Mouse (Mus musculus): ENCODE data around the gene Ccdc63. TPM values are rescaled to one million over a fixed set of nuclear protein-coding genes. Genes with fewer than 3 reads are reported as not detected.
"Not testable (repeated sequence)": the region's sequence is repeated elsewhere in the genome, so short reads cannot be mapped to it uniquely, and the experiment has no call there.

Ccdc63 gene
- total RNA-seq, 4 experiments from 2014 or later, result 0.22 TPM; not detected in 3

GRCm38 (mm10) chr5:122148107-122148506, 7.5 kb upstream of the Ccdc63 start:
- DNase-seq, result no peak

- no peak for DNase-seq
Measured at GRCm38 (mm10) chr5:122146609-122147008, 6.0 kb upstream of the Ccdc63 start.

- DNase-seq, result no peak
Measured at GRCm38 (mm10) chr5:122146056-122146580, 5.5 kb upstream of the Ccdc63 start.

- DNase-seq, result no peak
Measured at GRCm38 (mm10) chr5:122145381-122146055, 4.9 kb upstream of the Ccdc63 start.

- DNase-seq, result no peak
Measured at GRCm38 (mm10) chr5:122144825-122145224, 4.2 kb upstream of the Ccdc63 start.

GRCm38 (mm10) chr5:122143543-122143942, 2.9 kb upstream of the Ccdc63 start:
- DNase-seq, result no peak

GRCm38 (mm10) chr5:122142230-122142992, 1.8 kb upstream of the Ccdc63 start:
- no peak for DNase-seq

GRCm38 (mm10) chr5:122139771-122140170, 852 bp downstream of the Ccdc63 start:
- DNase-seq, result not testable (repeated sequence)

- DNase-seq, result no peak
Measured at GRCm38 (mm10) chr5:122138856-122139255, 1.8 kb downstream of the Ccdc63 start.

- no peak for DNase-seq
Measured at GRCm38 (mm10) chr5:122136508-122137408, 3.9 kb downstream of the Ccdc63 start.

GRCm38 (mm10) chr5:122135290-122135882, 5.2 kb downstream of the Ccdc63 start:
- no peak for DNase-seq

GRCm38 (mm10) chr5:122134395-122135289, 6.0 kb downstream of the Ccdc63 start:
- no peak for DNase-seq

GRCm38 (mm10) chr5:122133050-122133389, 7.6 kb downstream of the Ccdc63 start:
- DNase-seq, result no peak

- no peak for DNase-seq
Measured at GRCm38 (mm10) chr5:122132167-122133049, 8.2 kb downstream of the Ccdc63 start.

GRCm38 (mm10) chr5:122131076-122132051, 9.3 kb downstream of the Ccdc63 start:
- DNase-seq, result peak; percentile 72

GRCm38 (mm10) chr5:122130341-122130998, 10.2 kb downstream of the Ccdc63 start:
- no peak for DNase-seq

GRCm38 (mm10) chr5:122129068-122129655, 11.5 kb downstream of the Ccdc63 start:
- DNase-seq, result no peak

GRCm38 (mm10) chr5:122125211-122125760, 15.3 kb downstream of the Ccdc63 start:
- no peak for DNase-seq
